8 mouse cellular contexts compared by ENCODE assay signal in genomic region chr13:46571961-46572647, GRCm38 (mm10).
A peak's percentile ranks its signal among the peaks of the same experiment; 100 is the strongest.
DNase-seq lines count a peak whose midpoint lies in the region; ATAC-seq and TF ChIP-seq lines count a peak whose summit lies in the region.

No protein-coding gene starts in this region.

- peak overlapping the region; percentile 47 for H3K4me3 ChIP-seq in cerebellum, adult 2 months (replicated peaks; ENCODE audit: insufficient read depth, low read depth, low read length)
- no peak overlapping the region for H3K4me3 ChIP-seq in hindbrain, postnatal 0 days (ENCODE audit: low read length)
- no peak overlapping the region for H3K4me3 ChIP-seq in stomach, embryonic 15.5 days (replicated peaks)

- peak; percentile 73 for ATAC-seq in hindbrain, postnatal 0 days
- peak; percentile 78 for ATAC-seq in stomach, embryonic 15.5 days (ENCODE audit: insufficient read depth, low FRiP score, low read depth)

- peak overlapping the region; percentile 34; the same call in 1 of the 2 replicates for H3K27ac ChIP-seq in cerebellum, adult 2 months (ENCODE audit: insufficient read depth, low read length)
- H3K27ac ChIP-seq in hindbrain, postnatal 0 days = peak overlapping the region; percentile 51
- peak overlapping the region; percentile 77 for H3K27ac ChIP-seq in stomach, embryonic 15.5 days

- H3K4me1 ChIP-seq in cerebellum, adult 2 months (ENCODE audit: control insufficient read depth, insufficient read depth, low read length) = no peaks in the 10 kb centered on the region
- peaks cover 10% of the 10 kb centered on the region; the same call in 1 of the 2 replicates for H3K4me1 ChIP-seq in hindbrain, postnatal 0 days (ENCODE audit: insufficient read depth, low read length)
- 0 out of 2 replicates have a peak, but pooled peaks cover 6% of the 10 kb centered on the region for H3K4me1 ChIP-seq in stomach, embryonic 15.5 days

- WGBS in cerebellum, adult 2 months = 5% methylated on average over 11 of the region's 11 CpGs
- WGBS in hindbrain, postnatal 0 days = 40% methylated on average over 11 of the region's 11 CpGs
- WGBS in stomach, embryonic 15.5 days = 37% methylated on average over 11 of the region's 11 CpGs

- H3K36me3 ChIP-seq in hindbrain, postnatal 0 days (ENCODE audit: insufficient read depth, low read length) = no peaks in the 10 kb centered on the region
- no peaks in the 10 kb centered on the region for H3K36me3 ChIP-seq in stomach, embryonic 15.5 days

- TF ChIP-seq POLR2A in cerebellum, adult 2 months (IDR thresholded peaks at IDR 0.05; ENCODE audit: borderline replicate concordance, insufficient read depth, low read length) = 0 out of 2 replicates have a peak, but pooled peaks have one; percentile 19

- DNase-seq in left cerebral cortex, adult 11 months (ENCODE audit: low spot score) = peak; percentile 35
- no peak for DNase-seq in left cerebral cortex, adult 8-10 months (ENCODE audit: low spot score in 2 of 2)
- DNase-seq in cerebellum, adult 2 months = peak; percentile 81 to 92
- peak; percentile 57 for DNase-seq in gastrocnemius, postnatal 10 days
- DNase-seq in hindbrain, postnatal 0 days (ENCODE audit: low spot score) = peak; percentile 67
- DNase-seq in lung, postnatal 10 days = peak; percentile 78
- DNase-seq in thymus, postnatal 25 days = no peak

- no peaks in the 10 kb centered on the region for H3K27me3 ChIP-seq in cerebellum, adult 2 months (ENCODE audit: control insufficient read depth, insufficient read depth, low read length)
- H3K27me3 ChIP-seq in hindbrain, postnatal 0 days (ENCODE audit: insufficient read depth, low read length) = no peaks in the 10 kb centered on the region
- no peaks in the 10 kb centered on the region for H3K27me3 ChIP-seq in stomach, embryonic 15.5 days (replicated peaks)

- peak overlapping the region; percentile 37 for H3K4me2 ChIP-seq in hindbrain, postnatal 0 days (ENCODE audit: low read depth, low read length)
- peak overlapping the region; percentile 37 for H3K4me2 ChIP-seq in stomach, embryonic 15.5 days

- H3K9me3 ChIP-seq in hindbrain, postnatal 0 days (ENCODE audit: low read length) = no peaks in the 10 kb centered on the region
- H3K9me3 ChIP-seq in stomach, embryonic 15.5 days = no peaks in the 10 kb centered on the region

- no peak for TF ChIP-seq CTCF in cerebellum, adult 2 months (IDR thresholded peaks at IDR 0.05; ENCODE audit: borderline replicate concordance, insufficient read depth, low read depth, low read length)
- no peak for TF ChIP-seq CTCF in hindbrain, postnatal 0 days (IDR thresholded peaks at IDR 0.05; ENCODE audit: low read depth)

- H3K9ac ChIP-seq in hindbrain, postnatal 0 days (replicated peaks; ENCODE audit: low read length) = no peak overlapping the region
- H3K9ac ChIP-seq in stomach, embryonic 15.5 days = no peak overlapping the region

Comparison
In these comparisons a context has a peak if more than half of its experiments do, and no peak if none do; other contexts are left out.
1. DNase-seq: peak in left cerebral cortex, adult 11 months (single experiment), cerebellum, adult 2 months (2 of 2), gastrocnemius, postnatal 10 days (single experiment), hindbrain, postnatal 0 days (single experiment) and lung, postnatal 10 days (single experiment); none in left cerebral cortex, adult 8-10 months (0 of 2) and thymus, postnatal 25 days (single experiment).
2. Peak in every context shown above with its lines, with median percentiles within 50 percentile points of each other: H3K27ac ChIP-seq.